Mouse (Mus musculus) bone marrow macrophage, adult 2 months (primary cell): ENCODE measurements around the gene Hipk2.

Source experiments
- CTCF ChIP-seq: IDR thresholded peaks from 2 replicates; pipeline ENCODE4 v1.5.1; 2012; ENCODE audit warnings: low read depth, mild to moderate bottlenecking, low read length, moderate library complexity
- POLR2A ChIP-seq: IDR thresholded peaks from 2 replicates; pipeline ENCODE4 v1.6.1; 2012; ENCODE audit warnings: mild to moderate bottlenecking, low read depth, low read length, borderline replicate concordance

DNA sequence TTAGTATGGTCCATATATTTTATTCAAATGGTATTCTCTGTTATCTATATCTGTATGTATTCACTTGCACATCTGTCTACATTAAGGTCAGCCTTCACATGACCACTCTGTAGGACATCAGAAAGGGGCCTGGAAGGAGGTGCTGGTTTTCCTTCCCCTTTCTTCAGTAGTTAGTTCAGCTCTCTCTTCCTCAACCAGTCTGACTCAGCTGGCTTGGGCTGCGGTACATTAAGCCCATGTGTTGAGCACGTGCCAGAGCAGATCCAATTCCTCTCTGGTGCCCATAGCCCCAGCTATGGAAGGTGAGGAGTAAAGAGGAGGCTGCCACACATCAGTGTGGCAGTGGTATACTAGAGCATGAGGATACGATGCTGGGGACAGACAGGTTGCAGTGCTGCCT, 165.5 kb downstream of the Hipk2 start:
- TF ChIP-seq POLR2A (no peak), CTCF (no peak)
